34 mouse cellular contexts compared by ENCODE assay signal in genomic region chr3:152706901-152707300, GRCm38 (mm10). TPM values are rescaled to one million over a fixed set of nuclear protein-coding genes. Genes with fewer than 3 reads are reported as not detected.
"Had no signal": no experiment of that assay in that cellular context is flagged by ENCODE, and none has a peak within 500 bp of the region (broad histone marks: within the 10 kb centered on the region; RNA-seq: fewer than 3 reads in every experiment).

No protein-coding gene starts in this region.

- H3K9me3 ChIP-seq: limb, embryonic 10.5 days; limb, embryonic 12.5 days; limb, embryonic 13.5 days; limb, embryonic 15.5 days; liver, embryonic 13.5 days; liver, embryonic 15.5 days; lung, embryonic 15.5 days; midbrain, embryonic 10.5 days; midbrain, embryonic 12.5 days; midbrain, embryonic 13.5 days; midbrain, embryonic 15.5 days; neural tube, embryonic 12.5 days had no signal

- H3K9ac ChIP-seq: limb, embryonic 12.5 days; limb, embryonic 13.5 days; limb, embryonic 15.5 days; liver, embryonic 13.5 days; liver, embryonic 14.5 days; liver, embryonic 15.5 days; liver, postnatal 0 days; lung, embryonic 14.5 days; lung, embryonic 15.5 days; midbrain, embryonic 12.5 days; midbrain, embryonic 13.5 days; midbrain, embryonic 15.5 days; neural tube, embryonic 12.5 days had no signal

- H3K36me3 ChIP-seq: limb, embryonic 10.5 days; limb, embryonic 12.5 days; limb, embryonic 13.5 days; limb, embryonic 15.5 days; liver, embryonic 13.5 days; liver, embryonic 15.5 days; lung, embryonic 15.5 days; midbrain, embryonic 10.5 days; midbrain, embryonic 12.5 days; midbrain, embryonic 13.5 days; midbrain, embryonic 15.5 days; neural tube, embryonic 12.5 days had no signal

- DNase-seq: left cerebral cortex, postnatal 4 days; liver; liver, embryonic 13.5 days; liver, postnatal 0 days; lung, adult 18-20 months; lung, adult 2 months; lung, embryonic 14.5 days; lung, postnatal 10 days; lung, postnatal 14 days; lung, postnatal 36 days; lung, postnatal 4 days; midbrain, embryonic 14.5 days had no signal

- H3K4me1 ChIP-seq: limb, embryonic 12.5 days; limb, embryonic 13.5 days; limb, embryonic 15.5 days; liver, embryonic 13.5 days; liver, embryonic 15.5 days; lung, embryonic 15.5 days; megakaryocyte, embryonic 14.5 days; midbrain, embryonic 10.5 days; midbrain, embryonic 12.5 days; midbrain, embryonic 13.5 days; midbrain, embryonic 15.5 days; neural tube, embryonic 12.5 days had no signal

- H3K4me2 ChIP-seq: limb, embryonic 12.5 days; limb, embryonic 13.5 days; limb, embryonic 15.5 days; liver, embryonic 11.5 days; liver, embryonic 13.5 days; liver, embryonic 15.5 days; lung, embryonic 14.5 days; lung, embryonic 15.5 days; midbrain, embryonic 11.5 days; midbrain, embryonic 12.5 days; midbrain, embryonic 13.5 days; midbrain, embryonic 15.5 days; neural tube, embryonic 12.5 days had no signal

- H3K27ac ChIP-seq: limb, embryonic 10.5 days; limb, embryonic 12.5 days; limb, embryonic 13.5 days; limb, embryonic 15.5 days; liver, embryonic 13.5 days; liver, embryonic 14.5 days; liver, embryonic 15.5 days; lung, embryonic 15.5 days; macrophage; midbrain, embryonic 10.5 days; midbrain, embryonic 12.5 days; midbrain, embryonic 13.5 days; midbrain, embryonic 15.5 days; neural tube, embryonic 12.5 days had no signal

- H3K4me3 ChIP-seq: limb, embryonic 10.5 days; limb, embryonic 12.5 days; limb, embryonic 13.5 days; limb, embryonic 15.5 days; liver, embryonic 13.5 days; liver, embryonic 15.5 days; lung, embryonic 15.5 days; megakaryocyte, embryonic 14.5 days; midbrain, embryonic 10.5 days; midbrain, embryonic 12.5 days; midbrain, embryonic 13.5 days; midbrain, embryonic 15.5 days; myocyte; neural tube, embryonic 12.5 days had no signal

- H3K27me3 ChIP-seq: limb, embryonic 12.5 days; limb, embryonic 13.5 days; limb, embryonic 15.5 days; liver, embryonic 13.5 days; liver, embryonic 15.5 days; lung, embryonic 15.5 days; midbrain, embryonic 13.5 days; midbrain, embryonic 15.5 days; neural tube, embryonic 12.5 days had no signal

- ATAC-seq: liver, postnatal 0 days; lung, postnatal 0 days; midbrain, embryonic 13.5 days; midbrain, embryonic 15.5 days; midbrain, embryonic 16.5 days had no signal

RNA-seq across cellular contexts. Expression of gene Ak5, which starts 38.7 kb away (rescaled TPM):
- total RNA-seq: megakaryocyte, adult 5-6 weeks; megakaryocyte-erythroid progenitor cell, adult 5-6 weeks; monocyte, adult 5-6 weeks had no signal
- polyA plus RNA-seq: macrophage had no signal
